Mouse (Mus musculus) natural killer cell, adult 2 months (primary cell): ENCODE results near the gene Aff3.

Experiments used
- DNase-seq, 2 experiments: peaks; one replicate each; pipeline ENCODE4 v3.0.0; 2022; ENCODE audit warnings: low spot score in 2 of 2

Aff3 gene

GRCm38 (mm10) chr1:38545282-38545945 lies 119.3 kb downstream of the Aff3 start:
- DNase-seq, result no peak

- DNase-seq, result no peak
These were observed 120.3 kb downstream of the Aff3 start for GRCm38 (mm10) chr1:38544501-38544900.

- DNase-seq, result no peak
These were observed 123.2 kb downstream of the Aff3 start for GRCm38 (mm10) chr1:38541536-38541935.

GRCm38 (mm10) chr1:38536929-38537540 lies 127.7 kb downstream of the Aff3 start:
- no peak for DNase-seq

- no peak for DNase-seq
These were observed 132.2 kb downstream of the Aff3 start for GRCm38 (mm10) chr1:38532581-38532980.

GRCm38 (mm10) chr1:38528607-38529006 lies 136.1 kb downstream of the Aff3 start:
- DNase-seq, result no peak

GRCm38 (mm10) chr1:38526568-38526967 lies 138.2 kb downstream of the Aff3 start:
- DNase-seq, result no peak

- DNase-seq, result no peak
These were observed 143.1 kb downstream of the Aff3 start for GRCm38 (mm10) chr1:38521651-38522050.

- DNase-seq, result no peak
These were observed 148.5 kb downstream of the Aff3 start for GRCm38 (mm10) chr1:38516225-38516624.

- DNase-seq, result no peak
These were observed 150.1 kb downstream of the Aff3 start for GRCm38 (mm10) chr1:38514634-38515011.

GRCm38 (mm10) chr1:38513970-38514633 lies 150.7 kb downstream of the Aff3 start:
- no peak for DNase-seq

- no peak for DNase-seq
These were observed 152.3 kb downstream of the Aff3 start for GRCm38 (mm10) chr1:38512258-38513081.

- DNase-seq, result no peak
These were observed 153.7 kb downstream of the Aff3 start for GRCm38 (mm10) chr1:38511076-38511475.

- no peak for DNase-seq
These were observed 155.5 kb downstream of the Aff3 start for GRCm38 (mm10) chr1:38509301-38509700.

- no peak for DNase-seq
These were observed 157.0 kb downstream of the Aff3 start for GRCm38 (mm10) chr1:38507636-38508179.

- DNase-seq, result no peak
These were observed 158.4 kb downstream of the Aff3 start for GRCm38 (mm10) chr1:38506396-38506795.

GRCm38 (mm10) chr1:38503431-38504089 lies 161.2 kb downstream of the Aff3 start:
- no peak for DNase-seq

- no peak for DNase-seq
These were observed 162.0 kb downstream of the Aff3 start for GRCm38 (mm10) chr1:38502797-38503196.

- no peak for DNase-seq
These were observed 163.5 kb downstream of the Aff3 start for GRCm38 (mm10) chr1:38501231-38501630.

GRCm38 (mm10) chr1:38499500-38499899 lies 165.3 kb downstream of the Aff3 start:
- DNase-seq, result no peak

- DNase-seq, result no peak
These were observed 167.2 kb downstream of the Aff3 start for GRCm38 (mm10) chr1:38497576-38497975.
